10 mouse cellular contexts compared by ENCODE assay signal in genomic region chr11:58963543-58963942, GRCm38 (mm10). TPM values are rescaled to one million over a fixed set of nuclear protein-coding genes. Genes with fewer than 3 reads are reported as not detected.
DNase-seq lines count a peak whose midpoint lies in the region; ATAC-seq and TF ChIP-seq lines count a peak whose summit lies in the region.
"Had no signal": no experiment of that assay in that cellular context is flagged by ENCODE, and none has a peak within 500 bp of the region (broad histone marks: within the 10 kb centered on the region; RNA-seq: fewer than 3 reads in every experiment).

No protein-coding gene starts in this region.

- no peak overlapping the region for H3K4me3 ChIP-seq in intestine, embryonic 14.5 days (ENCODE audit: low read depth, low read length)
- no peak overlapping the region for H3K4me3 ChIP-seq in intestine, postnatal 0 days (ENCODE audit: low read depth, low read length)
- peak overlapping the region; percentile 23; the same call in 1 of the 2 replicates for H3K4me3 ChIP-seq in E14TG2a.4 (replicated peaks; ENCODE audit: low read length)
- H3K4me3 ChIP-seq: embryonic facial prominence, embryonic 12.5 days; heart, embryonic 15.5 days had no signal

- no peak overlapping the region for H3K4me2 ChIP-seq in intestine, embryonic 14.5 days (ENCODE audit: low read length)
- H3K4me2 ChIP-seq in intestine, postnatal 0 days (replicated peaks; ENCODE audit: low read depth): no peak overlapping the region
- H3K4me2 ChIP-seq: embryonic facial prominence, embryonic 12.5 days; heart, embryonic 15.5 days had no signal

- ATAC-seq in intestine, embryonic 14.5 days (replicated peaks; ENCODE audit: low FRiP score, low TSS enrichment, low read depth): no peak
- no peak; the same call in 1 of the 2 replicates for ATAC-seq in intestine, postnatal 0 days
- ATAC-seq in frontal cortex, adult (ENCODE audit: low TSS enrichment): no peak
- ATAC-seq: Patski had no signal

- H3K27ac ChIP-seq in intestine, embryonic 14.5 days (ENCODE audit: low read depth): no peak overlapping the region
- no peak overlapping the region for H3K27ac ChIP-seq in intestine, postnatal 0 days (ENCODE audit: low read depth, low read length)
- H3K27ac ChIP-seq: embryonic facial prominence, embryonic 12.5 days; heart, embryonic 15.5 days had no signal

- H3K9ac ChIP-seq in intestine, embryonic 14.5 days (ENCODE audit: low read length): no peak overlapping the region
- no peak overlapping the region for H3K9ac ChIP-seq in intestine, postnatal 0 days (ENCODE audit: low read depth, low read length)
- H3K9ac ChIP-seq: embryonic facial prominence, embryonic 12.5 days; heart, embryonic 15.5 days had no signal

- peaks cover 6% of the 10 kb centered on the region; the same call in 1 of the 2 replicates for H3K9me3 ChIP-seq in intestine, embryonic 14.5 days (ENCODE audit: control insufficient read depth, low read length)
- no peaks in the 10 kb centered on the region for H3K9me3 ChIP-seq in intestine, postnatal 0 days (ENCODE audit: control insufficient read depth)
- H3K9me3 ChIP-seq in E14TG2a.4 (ENCODE audit: low read length): peaks cover 7% of the 10 kb centered on the region
- H3K9me3 ChIP-seq: embryonic facial prominence, embryonic 12.5 days; heart, embryonic 15.5 days had no signal

- no peak for TF ChIP-seq POLR2A in brain, embryonic 14.5 days (IDR thresholded peaks at IDR 0.05; ENCODE audit: borderline replicate concordance, extremely low read depth, insufficient read depth, insufficient read length, poor library complexity, severe bottlenecking)

- H3K27me3 ChIP-seq in intestine, embryonic 14.5 days (replicated peaks; ENCODE audit: control insufficient read depth, insufficient read depth, low read length): peaks cover 10% of the 10 kb centered on the region
- H3K27me3 ChIP-seq in intestine, postnatal 0 days (replicated peaks; ENCODE audit: control insufficient read depth, insufficient read depth, low read length): peaks cover 8% of the 10 kb centered on the region
- H3K27me3 ChIP-seq in E14TG2a.4 (ENCODE audit: insufficient read depth, low read length): peaks cover 56% of the 10 kb centered on the region
- H3K27me3 ChIP-seq: Patski had no signal

- peak; percentile 53 for DNase-seq in intestine, embryonic 14.5 days (ENCODE audit: low spot score)
- peak; percentile 46 for DNase-seq in brain, embryonic 14.5 days (ENCODE audit: low read depth)
- DNase-seq in lung, postnatal 10 days: peak; percentile 70
- DNase-seq in urinary bladder, postnatal 14 days (ENCODE audit: low spot score): no peak

- TF ChIP-seq CTCF in intestine, postnatal 0 days (IDR thresholded peaks at IDR 0.05; ENCODE audit: low read depth): no peak
- no peak for TF ChIP-seq CTCF in E14TG2a.4 (conservative IDR thresholded peaks at IDR 0.05; ENCODE audit: low read length)
- no peak for TF ChIP-seq CTCF in brain, embryonic 14.5 days (IDR thresholded peaks at IDR 0.05; ENCODE audit: borderline replicate concordance, extremely low read depth, insufficient read depth, insufficient read length)

- H3K36me3 ChIP-seq in intestine, embryonic 14.5 days (ENCODE audit: control insufficient read depth, insufficient read depth, low read length): no peaks in the 10 kb centered on the region
- no peaks in the 10 kb centered on the region for H3K36me3 ChIP-seq in intestine, postnatal 0 days (ENCODE audit: control insufficient read depth, insufficient read depth)
- H3K36me3 ChIP-seq in E14TG2a.4 (ENCODE audit: insufficient read depth, low read length): no peaks in the 10 kb centered on the region
- H3K36me3 ChIP-seq: heart, embryonic 15.5 days had no signal

- peaks cover 4% of the 10 kb centered on the region for H3K4me1 ChIP-seq in intestine, embryonic 14.5 days (replicated peaks; ENCODE audit: control insufficient read depth, insufficient read depth, low read length)
- no peaks in the 10 kb centered on the region for H3K4me1 ChIP-seq in intestine, postnatal 0 days (replicated peaks; ENCODE audit: control insufficient read depth, insufficient read depth, low read length)
- H3K4me1 ChIP-seq in E14TG2a.4 (replicated peaks; ENCODE audit: low read depth, low read length): peaks cover 52% of the 10 kb centered on the region

- WGBS in intestine, embryonic 14.5 days: 37% methylated on average over 17 of the region's 17 CpGs
- 28% methylated on average over 17 of the region's 17 CpGs for WGBS in intestine, postnatal 0 days

RNA-seq across cellular contexts. Expression of gene Hist3h2a, which starts 9.1 kb away (rescaled TPM):
- 28.7 and 30.3 TPM in 2 replicates for polyA plus RNA-seq in intestine, embryonic 14.5 days (2014; fragmentation: Nextera tagmentation; extraction: Ambion mirVana)
- polyA plus RNA-seq in intestine, postnatal 0 days (2015; fragmentation: Nextera tagmentation; extraction: Ambion mirVana): 15.8 and 16.7 TPM in 2 replicates
- 120 and 164 TPM in 2 replicates for polyA plus RNA-seq in brain, embryonic 14.5 days (2012; rRNA removed)

RNA-seq across cellular contexts. Expression of gene Trim17, which starts 9.1 kb away (rescaled TPM):
- 0.24 and 0.28 TPM in 2 replicates for polyA plus RNA-seq in intestine, embryonic 14.5 days (2014; fragmentation: Nextera tagmentation; extraction: Ambion mirVana)
- 0.08 and 0.12 TPM in 2 replicates for polyA plus RNA-seq in intestine, postnatal 0 days (2015; fragmentation: Nextera tagmentation; extraction: Ambion mirVana)
- 2.1 and 2.2 TPM in 2 replicates for polyA plus RNA-seq in brain, embryonic 14.5 days (2012; rRNA removed)

RNA-seq across cellular contexts. Expression of gene Trim11, which starts 14.3 kb away (rescaled TPM):
- polyA plus RNA-seq in intestine, embryonic 14.5 days (2014; fragmentation: Nextera tagmentation; extraction: Ambion mirVana): 16.5 and 19.6 TPM in 2 replicates
- polyA plus RNA-seq in intestine, postnatal 0 days (2015; fragmentation: Nextera tagmentation; extraction: Ambion mirVana): 8.9 and 9.7 TPM in 2 replicates
- polyA plus RNA-seq in brain, embryonic 14.5 days (2012; rRNA removed): 25.8 and 30.6 TPM in 2 replicates

RNA-seq across cellular contexts. Expression of gene Hist3h2ba, which starts 14.8 kb away (rescaled TPM):
- 24.9 and 26.3 TPM in 2 replicates for polyA plus RNA-seq in intestine, embryonic 14.5 days (2014; fragmentation: Nextera tagmentation; extraction: Ambion mirVana)
- 6.9 and 7.8 TPM in 2 replicates for polyA plus RNA-seq in intestine, postnatal 0 days (2015; fragmentation: Nextera tagmentation; extraction: Ambion mirVana)
- 726 and 1,077 TPM in 2 replicates for polyA plus RNA-seq in brain, embryonic 14.5 days (2012; rRNA removed)

RNA-seq across cellular contexts. Expression of gene Rnf187, which starts 24.8 kb away (rescaled TPM):
- polyA plus RNA-seq in intestine, embryonic 14.5 days (2014; fragmentation: Nextera tagmentation; extraction: Ambion mirVana): 240 and 258 TPM in 2 replicates
- polyA plus RNA-seq in intestine, postnatal 0 days (2015; fragmentation: Nextera tagmentation; extraction: Ambion mirVana): 113 and 117 TPM in 2 replicates
- polyA plus RNA-seq in brain, embryonic 14.5 days (2012; rRNA removed): 664 and 715 TPM in 2 replicates
